Mouse (Mus musculus) CD4-positive, CD25-positive, alpha-beta regulatory T cell, adult 9 weeks (primary cell): ENCODE measurements around the gene Trpm6. TPM values are rescaled to one million over a fixed set of nuclear protein-coding genes. Genes with fewer than 3 reads are reported as not detected.

Source experiments
- polyA plus RNA-seq: library from polyadenylated mRNA; unstranded; fragments of 100-300 nt; shearing (Covaris generic); gene quantifications from one replicate; pipeline ENCODE4 v1.2.1, GENCODE M21; 2017

The Trpm6 gene
- 0.69 TPM for polyA plus RNA-seq

GRCm38 (mm10) chr19:18749598-18750339 lies at the start of gene Trpm6:
Gene Trpm6, plus strand, starts transcription at chr19:18749983.

GRCm38 (mm10) chr19:18712866-18713300 lies 36.9 kb upstream of the Trpm6 start, which contains the start of gene D030056L22Rik:
Gene D030056L22Rik, plus strand, starts transcription at chr19:18713193.

Other genes starting within 250 kb of the Trpm6 start
- gene Ostf1, start 118.2 kb upstream of the Trpm6 start, polyA plus RNA-seq, result 67.8 TPM
- gene Nmrk1, start 118.0 kb upstream of the Trpm6 start, polyA plus RNA-seq, result 11.6 TPM
- 1.7 TPM for gene Carnmt1, start 79.2 kb upstream of the Trpm6 start, polyA plus RNA-seq
- 4.4 TPM for gene D030056L22Rik, start 36.8 kb upstream of the Trpm6 start, polyA plus RNA-seq